Mouse (Mus musculus) naive thymus-derived CD4-positive, alpha-beta T cell, adult 2 months (primary cell): Measurements from ENCODE around the gene Iqgap2.

Experiments
- DNase-seq: peaks from one replicate; pipeline ENCODE4 v3.0.0-alpha.2; 2011; ENCODE audit warnings: low read depth

Iqgap2 gene

GRCm38 (mm10) chr13:95884455-95884854, 7.3 kb downstream of the Iqgap2 start:
- no peak for DNase-seq

GRCm38 (mm10) chr13:95882001-95882400, 9.7 kb downstream of the Iqgap2 start:
- no peak for DNase-seq

- peak; percentile 23 for DNase-seq
Measured at GRCm38 (mm10) chr13:95881427-95881826, 10.3 kb downstream of the Iqgap2 start.

GRCm38 (mm10) chr13:95880633-95881032, 11.1 kb downstream of the Iqgap2 start:
- no peak for DNase-seq

- DNase-seq, result no peak
Measured at GRCm38 (mm10) chr13:95871993-95872392, 19.7 kb downstream of the Iqgap2 start.

GRCm38 (mm10) chr13:95870626-95871025, 21.1 kb downstream of the Iqgap2 start:
- DNase-seq, result no peak

- no peak for DNase-seq
Measured at GRCm38 (mm10) chr13:95868896-95869540, 22.7 kb downstream of the Iqgap2 start.

GRCm38 (mm10) chr13:95862201-95862600, 29.5 kb downstream of the Iqgap2 start:
- DNase-seq, result no peak

- peak; percentile 82 for DNase-seq
Measured at GRCm38 (mm10) chr13:95859271-95859670, 32.5 kb downstream of the Iqgap2 start.

- DNase-seq, result no peak
Measured at GRCm38 (mm10) chr13:95858866-95859265, 32.9 kb downstream of the Iqgap2 start.

GRCm38 (mm10) chr13:95855537-95855936, 36.2 kb downstream of the Iqgap2 start:
- DNase-seq, result no peak

- no peak for DNase-seq
Measured at GRCm38 (mm10) chr13:95851611-95852010, 40.1 kb downstream of the Iqgap2 start.

- no peak for DNase-seq
Measured at GRCm38 (mm10) chr13:95850451-95850850, 41.3 kb downstream of the Iqgap2 start.

- no peak for DNase-seq
Measured at GRCm38 (mm10) chr13:95849501-95850007, 42.2 kb downstream of the Iqgap2 start.

GRCm38 (mm10) chr13:95846364-95846763, 45.4 kb downstream of the Iqgap2 start:
- DNase-seq, result no peak

- no peak for DNase-seq
Measured at GRCm38 (mm10) chr13:95844950-95845349, 46.8 kb downstream of the Iqgap2 start.

GRCm38 (mm10) chr13:95843411-95844026, 48.2 kb downstream of the Iqgap2 start:
- DNase-seq, result no peak

GRCm38 (mm10) chr13:95842803-95843202, 48.9 kb downstream of the Iqgap2 start:
- no peak for DNase-seq

- no peak for DNase-seq
Measured at GRCm38 (mm10) chr13:95841946-95842345, 49.8 kb downstream of the Iqgap2 start.

- DNase-seq, result no peak
Measured at GRCm38 (mm10) chr13:95836944-95837343, 54.8 kb downstream of the Iqgap2 start.

GRCm38 (mm10) chr13:95833473-95833872, 58.2 kb downstream of the Iqgap2 start:
- DNase-seq, result no peak

- no peak for DNase-seq
Measured at GRCm38 (mm10) chr13:95832712-95833111, 59.0 kb downstream of the Iqgap2 start.

GRCm38 (mm10) chr13:95831760-95832159, 60.0 kb downstream of the Iqgap2 start:
- no peak for DNase-seq
